Mouse (Mus musculus) subcutaneous adipose tissue, adult 2 months (tissue): Measurements from ENCODE around the gene Nol11. TPM values are rescaled to one million over a fixed set of nuclear protein-coding genes. Genes with fewer than 3 reads are reported as not detected.

Source experiments
- polyA plus RNA-seq: library from polyadenylated mRNA; depleted of rRNA; stranded (reverse); fragments of >200 nt; gene quantifications from 2 replicates; pipeline ENCODE4 v1.2.3, GENCODE M21; 2012; ENCODE audit warnings: low replicate concordance; rRNA removed

The Nol11 gene
- 7.6 and 14.8 TPM in 2 replicates for polyA plus RNA-seq

GRCm38 (mm10) chr11:107188565-107189552 is at the start of gene Nol11:
TSS of gene Nol11 (minus strand) at chr11:107189381.

DNA sequence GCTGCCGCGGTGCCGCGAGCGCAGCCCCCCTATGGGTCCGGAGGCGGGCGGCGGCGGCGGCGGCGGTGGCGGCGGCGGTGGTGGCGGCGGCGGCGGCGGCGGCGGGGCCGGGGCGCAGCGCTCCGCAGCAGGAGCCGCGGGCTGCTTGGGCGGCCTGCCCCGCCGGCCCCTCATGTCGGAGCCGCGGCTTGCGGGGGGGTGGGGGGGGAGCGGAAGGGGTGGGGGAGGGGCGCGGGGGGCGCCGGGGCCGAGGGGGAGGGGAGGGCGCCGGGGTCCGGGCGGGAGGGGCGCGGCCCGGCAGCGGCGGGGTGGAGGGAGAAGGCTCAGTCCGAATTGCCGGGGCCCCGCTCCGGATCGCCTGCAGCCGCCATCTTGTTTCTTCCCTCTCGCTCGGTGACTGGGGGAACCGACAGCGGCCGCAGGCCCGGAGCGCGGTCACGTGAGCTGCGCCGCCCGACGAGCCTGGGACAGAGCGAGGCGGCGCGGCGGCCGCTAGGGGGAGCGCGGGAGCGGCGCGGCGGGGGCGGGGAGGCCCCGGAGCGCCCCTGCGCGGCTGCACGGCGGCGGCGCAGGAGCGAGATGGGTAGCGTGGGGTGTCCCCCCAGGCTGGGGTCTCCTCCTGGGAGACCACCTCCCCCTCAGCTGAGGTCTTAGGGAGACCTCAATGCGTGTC is 57.3 kb downstream of the Nol11 start, which contains the start of gene Bptf:
TSS of gene Bptf (minus strand) at position 379 of the 673 bp plus-strand sequence.

Other genes starting within 250 kb of the Nol11 start
- 3.7 and 32.5 TPM in 2 replicates for gene Kpna2, start 189.8 kb downstream of the Nol11 start, polyA plus RNA-seq
- 5.1 and 5.3 TPM in 2 replicates for gene 1810010H24Rik, start 163.7 kb downstream of the Nol11 start, polyA plus RNA-seq
- 18.1 and 30.3 TPM in 2 replicates for gene Bptf, start 57.3 kb downstream of the Nol11 start, polyA plus RNA-seq